Mouse (Mus musculus) embryonic facial prominence, embryonic 14.5 days (tissue): ENCODE results near the gene Hmbs. TPM values are rescaled to one million over a fixed set of nuclear protein-coding genes. Genes with fewer than 3 reads are reported as not detected.
A peak's percentile ranks its signal among the peaks of the same experiment; 100 is the strongest.

Experiments
- ATAC-seq: fragments of 200-750 bp; cut with Nextera tagmentation; 2 replicates; pipeline ENCODE4 v1.8.0; 2017; ENCODE audit warnings: low read depth, moderate number of reproducible peaks, moderate TSS enrichment
- DNase-seq: peaks from one replicate; pipeline ENCODE4 v3.0.0-alpha.2; 2015; ENCODE audit warnings: low spot score
- H3K27ac ChIP-seq: fragments of 300-500 bp; sonication (generic); replicated peaks from 2 replicates; pipeline ENCODE4 v1.5.1; 2014; ENCODE audit warnings: low read depth, mild to moderate bottlenecking, low read length, moderate library complexity
- H3K27me3 ChIP-seq: fragments of 300-500 bp; sonication (generic); replicated peaks from 2 replicates; pipeline ENCODE4 v1.6.1; 2014; ENCODE audit warnings: low read length; ENCODE audit not compliant: control insufficient read depth, insufficient read depth
- H3K36me3 ChIP-seq: fragments of 300-500 bp; sonication (generic); 2 replicates; pipeline ENCODE4 v1.6.1; 2014; ENCODE audit warnings: low read length, mixed read lengths; ENCODE audit not compliant: control insufficient read depth, insufficient read depth
- H3K4me1 ChIP-seq: fragments of 300-500 bp; sonication (generic); 2 replicates; pipeline ENCODE4 v1.6.1; 2014; ENCODE audit warnings: antibody characterized with exemption, low read length; ENCODE audit not compliant: control insufficient read depth, insufficient read depth
- H3K4me2 ChIP-seq: fragments of 300-500 bp; sonication (generic); 2 replicates; pipeline ENCODE4 v1.6.1; 2014; ENCODE audit warnings: low read depth, mild to moderate bottlenecking, low read length, moderate library complexity, mixed read lengths
- H3K4me3 ChIP-seq: fragments of 300-500 bp; sonication (generic); 2 replicates; pipeline ENCODE4 v1.5.1; 2014; ENCODE audit warnings: low read depth, mild to moderate bottlenecking, low read length
- H3K9ac ChIP-seq: fragments of 300-500 bp; sonication (generic); 2 replicates; pipeline ENCODE4 v1.6.1; 2014; ENCODE audit warnings: low read depth, mild to moderate bottlenecking, low read length, moderate library complexity, mixed read lengths
- H3K9me3 ChIP-seq: fragments of 300-500 bp; sonication (generic); 2 replicates; pipeline ENCODE4 v1.6.1; 2016; ENCODE audit warnings: low read length; ENCODE audit not compliant: control insufficient read depth
- WGBS: fragments of 180-500 bp; shearing (Covaris S2); extraction: QIAGEN DNeasy Blood & Tissue Kit; methylation state at CpG from one replicate; pipeline ENCODE4 v1.1.7; 2014; 5-methylcytosine and 5-hydroxymethylcytosine counted together
- microRNA-seq: library from miRNA; unstranded; fragments of <30 nt; microRNA quantifications from one replicate; pipeline ENCODE4, GENCODE M21; 2016; ENCODE audit warnings: borderline number of aligned reads
- polyA plus RNA-seq: library from polyadenylated mRNA; unstranded; fragments of >200 nt; fragmentation: Nextera tagmentation; extraction: Ambion mirVana; gene quantifications from 2 replicates; pipeline ENCODE4 v1.2.1, GENCODE M21; 2014

Gene Hmbs
- polyA plus RNA-seq, 1 experiment from 2014 or later, result 98.5 TPM

GRCm38 (mm10) chr9:44292490-44292889 is 51.5 kb downstream of the Hmbs start:
- no peaks in the 10 kb centered on the region for H3K9me3 ChIP-seq
- H3K9ac ChIP-seq, result no peak overlapping the region
- no peak overlapping the region for H3K27ac ChIP-seq
- H3K27me3 ChIP-seq, result peaks cover 27% of the 10 kb centered on the region
- H3K36me3 ChIP-seq, result peaks cover 68% of the 10 kb centered on the region
- ATAC-seq, result no peak
- WGBS, result 71% methylated on average over 3 of the region's 3 CpGs
- H3K4me1 ChIP-seq, result peaks cover 6% of the 10 kb centered on the region; the same call in 1 of the 2 replicates
- no peak overlapping the region for H3K4me2 ChIP-seq
- H3K4me3 ChIP-seq, result no peak overlapping the region
- peak; percentile 48 for DNase-seq

- ATAC-seq, result no peak
- peak overlapping the region; percentile 55 for H3K4me3 ChIP-seq
- peaks cover 11% of the 10 kb centered on the region; the same call in 1 of the 2 replicates for H3K4me1 ChIP-seq
- peaks cover 34% of the 10 kb centered on the region for H3K36me3 ChIP-seq
- no peak for DNase-seq
- peaks cover 34% of the 10 kb centered on the region for H3K27me3 ChIP-seq
- WGBS, result 10% methylated on average over 11 of the region's 11 CpGs
- no peaks in the 10 kb centered on the region for H3K9me3 ChIP-seq
- H3K9ac ChIP-seq, result no peak overlapping the region
- H3K4me2 ChIP-seq, result peak overlapping the region; percentile 80; the same call in 1 of the 2 replicates
- no peak overlapping the region for H3K27ac ChIP-seq
These were observed 55.1 kb downstream of the Hmbs start for GRCm38 (mm10) chr9:44288959-44289291.

GRCm38 (mm10) chr9:44288076-44288958 is 55.7 kb downstream of the Hmbs start, which contains the start of gene Abcg4:
Gene Abcg4, minus strand, starts transcription at chr9:44288615.
- 3% methylated on average over 25 of the region's 38 CpGs for WGBS
- H3K27me3 ChIP-seq, result peaks cover 34% of the 10 kb centered on the region
- peak; percentile 56 for ATAC-seq
- no peaks in the 10 kb centered on the region for H3K9me3 ChIP-seq
- peak within 1 kb of the TSS; percentile 80 for H3K4me2 ChIP-seq
- peak within 1 kb of the TSS; percentile 74 for H3K9ac ChIP-seq
- peak; percentile 25 for DNase-seq
- H3K4me3 ChIP-seq, result peak within 1 kb of the TSS; percentile 55
- no peak within 1 kb of the TSS for H3K27ac ChIP-seq
- peaks cover 28% of the 10 kb centered on the region for H3K36me3 ChIP-seq
- peaks cover 11% of the 10 kb centered on the region; the same call in 1 of the 2 replicates for H3K4me1 ChIP-seq

- H3K9me3 ChIP-seq, result no peaks in the 10 kb centered on the region
- no peak overlapping the region for H3K27ac ChIP-seq
- ATAC-seq (peak; percentile 62), DNase-seq (peak; percentile 39)
- H3K9ac ChIP-seq, result peak overlapping the region; percentile 74
- peak overlapping the region; percentile 80 for H3K4me2 ChIP-seq
- peaks cover 21% of the 10 kb centered on the region for H3K36me3 ChIP-seq
- peaks cover 11% of the 10 kb centered on the region; the same call in 1 of the 2 replicates for H3K4me1 ChIP-seq
- H3K4me3 ChIP-seq, result peak overlapping the region; percentile 55
- peaks cover 34% of the 10 kb centered on the region for H3K27me3 ChIP-seq
- WGBS, result under 1% methylated on average over 29 of the region's 47 CpGs
These were observed 56.5 kb downstream of the Hmbs start for GRCm38 (mm10) chr9:44287401-44288075.

- Histone ChIP-seq H3K9ac (peak overlapping the region; percentile 74), H3K4me3 (peak overlapping the region; percentile 55), H3K4me1 (peaks cover 11% of the 10 kb centered on the region; the same call in 1 of the 2 replicates), H3K4me2 (peak overlapping the region; percentile 80), H3K27ac (no peak overlapping the region), H3K27me3 (peaks cover 34% of the 10 kb centered on the region), H3K36me3 (peaks cover 15% of the 10 kb centered on the region; the same call in 1 of the 2 replicates), H3K9me3 (no peaks in the 10 kb centered on the region)
- ATAC-seq, result no peak
- WGBS, result 8% methylated on average over 8 of the region's 11 CpGs
- no peak for DNase-seq
These were observed 57.0 kb downstream of the Hmbs start for GRCm38 (mm10) chr9:44287003-44287400.

Small RNA genes lying within 50 kb of the gene (microRNA-seq; reads per million reads assigned to microRNA genes)
- gene Gm44335, result not detected

Other genes with a start within 250 kb of the Hmbs start
- gene Mfrp, start 242.5 kb downstream of the Hmbs start, polyA plus RNA-seq, result not detected in 2 replicates
- 4.8 and 5.2 TPM in 2 replicates for gene C1qtnf5, start 237.0 kb downstream of the Hmbs start, polyA plus RNA-seq
- 0.22 and 0.35 TPM in 2 replicates for gene Gm49380, start 230.7 kb downstream of the Hmbs start, polyA plus RNA-seq
- gene Rnf26, start 230.7 kb downstream of the Hmbs start, polyA plus RNA-seq, result 61.4 and 73.4 TPM in 2 replicates
- 47.0 and 47.5 TPM in 2 replicates for gene Mcam, start 209.8 kb downstream of the Hmbs start, polyA plus RNA-seq
- 15.3 and 17.1 TPM in 2 replicates for gene Cbl, start 110.2 kb downstream of the Hmbs start, polyA plus RNA-seq
- gene Ccdc153, start 103.6 kb downstream of the Hmbs start, polyA plus RNA-seq, result 0.96 and 10.0 TPM in 2 replicates
- 0.12 and 0.15 TPM in 2 replicates for gene Pdzd3, start 92.8 kb downstream of the Hmbs start, polyA plus RNA-seq
- 9.7 and 13.2 TPM in 2 replicates for gene Nlrx1, start 75.6 kb downstream of the Hmbs start, polyA plus RNA-seq
- 4.5 and 5.1 TPM in 2 replicates for gene Abcg4, start 55.6 kb downstream of the Hmbs start, polyA plus RNA-seq
- gene Hinfp, start 38.6 kb downstream of the Hmbs start, polyA plus RNA-seq, result 15.6 and 18.7 TPM in 2 replicates
- 7.3 and 9.5 TPM in 2 replicates for gene C2cd2l, start 23.9 kb downstream of the Hmbs start, polyA plus RNA-seq
- 34.3 and 34.9 TPM in 2 replicates for gene Dpagt1, start 18.2 kb downstream of the Hmbs start, polyA plus RNA-seq
- gene H2afx, start 9.5 kb downstream of the Hmbs start, polyA plus RNA-seq, result 202 and 227 TPM in 2 replicates
- 24.5 and 25.8 TPM in 2 replicates for gene Vps11, start 17.4 kb upstream of the Hmbs start, polyA plus RNA-seq
- 29.6 and 30.0 TPM in 2 replicates for gene Hyou1, start 35.3 kb upstream of the Hmbs start, polyA plus RNA-seq
- gene Slc37a4, start 52.6 kb upstream of the Hmbs start, polyA plus RNA-seq, result 19.0 and 20.1 TPM in 2 replicates
- 2,445 and 2,627 TPM in 2 replicates for gene Rps25, start 62.9 kb upstream of the Hmbs start, polyA plus RNA-seq
- 130 and 133 TPM in 2 replicates for gene Trappc4, start 63.4 kb upstream of the Hmbs start, polyA plus RNA-seq
- gene Ccdc84, start 74.3 kb upstream of the Hmbs start, polyA plus RNA-seq, result 19.4 and 23.6 TPM in 2 replicates
- gene Foxr1, start 96.9 kb upstream of the Hmbs start, polyA plus RNA-seq, result not detected in 2 replicates
- gene Upk2, start 110.7 kb upstream of the Hmbs start, polyA plus RNA-seq, result 1.7 and 2.3 TPM in 2 replicates
- 16.9 and 18.7 TPM in 2 replicates for gene Bcl9l, start 138.6 kb upstream of the Hmbs start, polyA plus RNA-seq
- 0.13 and 0.35 TPM in 2 replicates for gene Cxcr5, start 217.6 kb upstream of the Hmbs start, polyA plus RNA-seq